Mouse (Mus musculus) frontal cortex, postnatal 10 days (tissue): ENCODE data around the gene Sema5a.

Source experiments
- DNase-seq, 2 experiments: peaks; one replicate each; pipeline ENCODE4 v3.0.0; 2022; ENCODE audit warnings: low spot score in 2 of 2, mixed read lengths in 1 of 2

Gene Sema5a

DNA sequence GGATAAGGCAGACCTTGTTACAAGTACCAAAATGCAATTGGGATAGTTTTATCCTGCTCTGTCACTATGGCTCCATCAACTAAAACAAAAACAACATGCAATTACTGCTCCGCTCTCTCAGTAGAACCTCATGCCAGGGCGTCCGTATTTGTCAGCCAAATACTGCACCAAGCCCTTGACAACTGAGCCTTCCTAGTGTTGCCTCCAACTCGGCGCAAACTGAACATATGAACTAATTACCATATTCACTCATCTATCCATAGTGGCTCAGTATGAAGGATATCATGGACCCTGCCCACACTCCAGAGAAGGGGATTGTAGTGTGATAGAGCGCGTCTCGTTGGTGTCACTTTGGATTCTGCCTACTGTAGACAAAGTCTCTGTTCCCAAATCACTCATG lies 389.1 kb downstream of the Sema5a start:
- DNase-seq: no peak

DNA sequence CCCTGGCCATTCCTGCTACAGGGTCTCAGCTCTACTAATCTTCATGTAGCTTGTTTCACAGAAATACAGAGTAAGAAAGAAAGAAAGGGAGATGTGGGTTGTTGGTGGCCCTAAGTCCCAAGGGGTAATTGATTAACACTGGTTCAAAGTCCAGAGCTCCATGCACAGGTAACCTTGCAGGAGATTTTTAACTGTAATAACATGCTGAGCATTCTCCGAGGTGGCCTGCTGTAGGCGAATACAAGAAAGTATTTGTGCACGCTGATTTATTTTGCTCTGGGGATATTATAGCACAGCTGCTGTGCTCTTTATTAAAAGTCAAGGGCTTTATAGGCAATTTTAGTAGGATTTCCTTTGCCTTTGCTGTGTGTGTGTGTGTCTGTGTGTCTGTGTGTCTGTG lies 393.3 kb downstream of the Sema5a start:
- no peak for DNase-seq

DNA sequence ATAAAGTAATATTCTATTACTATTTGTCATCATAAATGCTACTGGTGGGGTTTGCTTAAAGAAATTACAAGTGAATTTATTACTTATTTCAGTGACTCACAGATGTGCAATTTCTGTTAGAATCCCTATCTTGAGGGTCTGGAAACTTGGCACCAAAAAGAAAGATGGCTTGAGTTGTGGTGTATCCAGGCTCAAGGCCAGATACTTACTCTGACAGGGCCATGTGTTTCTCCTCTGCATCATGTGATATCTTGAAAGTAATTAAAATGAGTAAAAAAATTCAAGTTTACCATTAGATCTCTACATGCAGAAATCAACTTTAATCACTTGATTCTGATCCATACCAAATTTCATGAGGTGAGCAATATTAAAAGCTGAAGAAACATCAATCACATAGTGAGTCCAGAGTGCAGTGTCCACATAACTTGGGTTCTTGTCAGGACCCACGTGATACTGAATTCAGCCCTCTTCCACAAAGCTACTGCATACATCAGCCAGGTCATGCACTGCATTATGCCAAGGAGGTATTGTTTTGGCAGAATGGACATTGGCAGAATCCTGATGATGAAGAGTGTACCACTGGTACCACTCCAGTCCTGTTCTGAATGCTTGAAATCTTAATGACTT lies 402.6 kb downstream of the Sema5a start:
- no peak for DNase-seq

DNA sequence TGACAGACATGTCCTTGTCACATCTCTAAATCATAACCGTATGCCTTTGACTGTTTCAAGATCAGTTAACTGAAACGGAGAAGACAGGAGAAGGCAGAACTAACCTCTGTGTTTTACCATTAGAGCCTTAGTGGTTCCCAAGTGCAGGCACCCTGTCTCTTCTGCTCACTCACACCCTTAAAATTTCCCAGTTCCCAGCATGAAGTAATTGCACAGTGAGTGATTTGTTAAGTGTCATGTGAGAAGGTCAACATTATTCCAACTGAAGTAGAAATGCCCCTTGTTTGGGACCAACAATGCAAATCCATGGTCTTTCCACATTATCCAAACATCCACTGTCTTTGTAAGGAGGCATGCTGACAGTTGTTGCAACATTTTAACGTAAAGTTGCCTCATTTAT lies 409.4 kb downstream of the Sema5a start:
- DNase-seq: no peak

DNA sequence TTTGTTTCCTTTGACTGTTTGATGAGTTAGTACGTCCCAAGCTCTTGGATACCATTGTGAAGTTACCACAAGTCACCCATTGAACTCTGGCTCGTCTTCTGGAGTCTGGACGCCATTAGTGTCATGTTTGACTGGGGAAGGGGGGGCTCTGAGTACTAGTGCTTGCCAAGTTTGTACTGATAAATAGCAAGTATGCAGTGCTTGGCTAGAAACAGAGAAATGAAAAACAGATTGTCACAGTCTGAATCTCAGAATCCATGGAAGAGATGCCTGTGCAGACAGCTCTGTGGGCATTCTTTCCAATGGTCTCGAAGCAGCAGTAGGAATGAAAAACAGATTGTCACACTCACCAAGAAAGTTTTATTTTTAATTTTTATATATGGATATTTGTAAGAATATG lies 411.4 kb downstream of the Sema5a start:
- DNase-seq: no peak

DNA sequence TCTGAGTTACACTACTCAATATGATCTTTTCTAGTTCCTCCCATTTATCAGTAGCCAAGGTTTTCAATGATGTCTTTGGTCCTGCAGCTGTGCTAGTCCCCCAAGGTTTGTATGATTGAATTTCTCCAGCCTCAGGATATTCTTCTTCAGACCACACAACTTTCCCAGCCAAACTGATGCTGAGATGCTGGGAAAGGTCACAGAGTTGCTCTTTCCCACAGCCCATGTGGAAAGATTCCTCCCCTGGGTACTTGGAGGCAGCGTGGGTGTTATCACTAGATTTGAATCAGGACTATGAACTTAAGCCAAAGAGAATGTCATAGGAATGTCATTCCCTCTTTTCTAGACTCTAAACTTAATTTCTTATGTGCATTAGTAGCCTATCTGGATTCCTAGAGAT lies 431.8 kb downstream of the Sema5a start:
- DNase-seq: no peak

DNA sequence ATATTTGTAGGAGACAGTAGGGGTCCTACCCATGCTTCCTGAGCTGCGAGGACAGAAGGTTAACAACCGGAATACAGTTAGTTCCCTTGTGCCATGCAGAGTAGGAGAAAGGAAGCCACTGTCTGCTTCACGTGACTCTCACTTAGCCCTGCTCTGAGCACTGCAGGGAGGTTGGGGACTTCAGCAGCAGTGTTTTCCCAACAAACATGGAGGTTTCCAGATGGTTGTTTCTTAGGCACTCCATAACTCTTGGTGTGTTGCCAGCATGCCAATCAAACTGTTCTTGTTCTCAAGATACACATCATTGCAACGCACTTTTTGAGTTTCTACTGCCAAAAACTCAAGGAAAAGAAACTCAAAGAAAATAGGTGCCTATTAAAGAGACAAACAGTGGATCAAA lies 440.5 kb downstream of the Sema5a start:
- no peak for DNase-seq

DNA sequence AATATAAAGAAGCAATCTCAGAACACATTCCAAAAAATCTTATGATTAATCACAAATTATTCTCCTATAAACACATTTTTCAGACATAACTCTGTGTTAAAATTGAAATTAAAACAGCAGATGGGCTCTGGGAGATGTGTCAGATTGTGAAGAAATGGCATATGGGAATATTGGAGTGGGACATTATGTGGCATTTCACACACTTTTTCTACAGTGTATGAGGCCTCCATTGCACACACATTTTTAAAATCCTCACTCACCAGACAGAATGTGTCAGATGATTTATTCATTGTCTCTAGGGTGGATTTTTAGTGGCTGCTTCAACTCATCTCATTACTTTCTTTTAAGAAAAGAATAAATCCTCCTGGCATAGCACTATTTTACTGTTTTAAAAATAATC lies 446.4 kb downstream of the Sema5a start:
- no peak for DNase-seq

DNA sequence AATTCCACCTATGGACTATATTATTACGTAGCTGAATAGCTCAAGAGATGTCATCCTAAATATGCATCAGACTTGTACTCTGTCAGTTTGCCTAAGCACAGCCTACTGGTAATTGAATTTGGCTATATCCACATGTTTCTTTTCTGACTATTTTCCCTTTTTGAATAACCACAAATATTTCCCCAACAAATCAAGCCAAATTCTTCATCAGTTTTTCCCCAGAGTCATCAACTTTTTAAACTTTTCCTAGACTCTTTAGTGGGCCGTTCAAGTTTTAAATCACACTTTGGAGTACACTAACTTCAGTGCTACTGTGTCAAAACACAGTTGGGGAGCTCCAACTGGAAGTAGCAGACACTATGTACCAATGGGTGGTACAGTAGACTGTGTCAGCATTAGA lies 448.4 kb downstream of the Sema5a start:
- no peak for DNase-seq

DNA sequence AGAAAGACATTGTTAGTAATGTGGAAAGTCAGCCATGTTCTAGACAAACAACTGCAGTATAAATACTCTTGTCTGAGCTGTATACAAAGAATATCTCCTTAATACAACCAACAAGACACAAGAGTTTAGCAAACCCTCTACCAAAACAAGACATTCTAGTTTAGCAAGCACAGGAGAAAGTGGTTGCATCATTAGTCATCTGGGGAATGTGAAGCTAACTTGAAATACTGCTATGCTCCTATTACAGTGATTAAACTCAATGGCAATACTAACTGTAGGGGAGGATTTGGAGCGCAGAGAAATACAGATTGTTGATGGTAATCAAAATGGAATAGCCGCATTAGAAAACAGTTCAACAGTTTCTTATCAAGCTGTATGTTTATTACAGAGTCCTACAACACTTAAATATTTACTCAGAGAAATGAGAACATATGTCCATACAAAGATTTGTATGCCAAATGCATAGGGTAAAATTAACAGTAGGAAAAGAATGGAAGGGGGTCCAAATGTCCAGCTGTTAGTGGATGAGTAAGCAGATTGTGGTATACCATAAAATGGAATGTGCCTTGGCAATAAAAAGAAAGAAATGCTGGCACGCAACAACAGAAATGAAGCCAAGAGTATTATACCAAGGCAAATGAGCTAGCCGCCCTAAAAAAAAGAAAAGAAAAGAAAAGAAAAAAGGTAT lies 472.8 kb downstream of the Sema5a start:
- DNase-seq: no peak

DNA sequence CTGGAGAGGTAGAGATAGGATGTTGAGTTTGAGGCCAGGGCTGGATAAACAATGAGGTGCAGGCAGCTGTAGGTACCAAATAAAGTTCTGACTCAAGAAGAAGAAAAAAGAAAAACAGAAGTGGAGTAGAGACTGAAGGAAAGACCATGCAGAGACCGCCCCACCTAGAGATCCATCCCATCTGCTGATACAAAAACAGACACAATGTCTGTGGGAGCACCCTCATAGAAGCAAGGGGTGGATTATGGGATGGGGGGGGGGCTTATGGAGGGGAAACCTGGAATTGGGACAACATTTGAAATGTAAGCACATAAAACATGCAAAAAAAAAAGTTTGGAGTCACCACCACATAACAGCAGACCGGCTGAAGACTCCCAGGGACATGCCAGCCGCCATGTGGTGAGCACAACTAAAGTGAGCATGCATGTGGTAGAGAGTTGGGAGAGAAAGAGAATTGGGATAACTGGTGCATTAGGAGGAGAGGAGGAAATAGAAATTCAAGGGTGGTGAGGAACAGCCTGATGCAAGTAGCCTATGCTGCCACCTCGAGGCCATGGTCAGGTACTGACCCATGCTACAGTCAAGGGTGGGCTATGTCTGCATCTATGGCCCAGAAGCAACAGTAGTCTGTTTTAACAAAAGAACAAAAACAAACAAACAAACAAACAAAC lies 473.8 kb downstream of the Sema5a start:
- peak; percentile 31 to 51 for DNase-seq

DNA sequence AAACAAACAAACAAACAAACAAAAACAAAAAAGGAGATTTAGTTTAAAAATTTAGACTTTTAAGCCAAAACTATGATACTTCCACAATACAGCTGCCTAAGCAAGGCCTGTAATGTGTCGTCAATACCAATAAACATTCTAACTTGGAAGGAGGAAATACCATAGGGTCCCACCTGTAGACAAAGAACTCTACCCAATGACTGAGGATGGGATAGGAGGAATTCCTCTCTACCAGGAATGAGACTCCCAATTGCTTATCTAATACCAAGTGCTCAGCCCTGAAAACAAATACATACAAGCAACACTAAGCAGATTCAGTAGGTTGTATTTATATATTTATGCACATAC lies 474.3 kb downstream of the Sema5a start:
- no peak for DNase-seq

DNA sequence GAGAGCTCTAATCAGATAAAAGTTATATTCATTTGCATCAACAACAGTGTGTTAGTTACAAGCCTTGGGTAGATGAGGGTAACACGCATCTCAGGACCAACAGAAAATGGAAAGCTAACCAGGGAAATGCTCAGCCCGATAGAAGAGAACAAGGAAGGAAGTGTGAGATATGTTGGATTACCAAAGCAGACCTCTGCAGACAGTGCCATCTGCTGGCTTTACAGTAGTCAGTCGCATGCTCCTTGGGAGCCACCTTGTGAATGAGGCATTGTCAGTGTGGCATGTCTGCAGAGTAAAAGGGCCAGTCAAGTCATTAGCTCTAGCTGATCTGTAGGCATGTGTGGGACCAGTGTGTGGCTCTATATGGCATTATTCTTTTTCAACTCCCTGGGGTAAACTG lies 486.2 kb downstream of the Sema5a start:
- peak; percentile 8 to 44 for DNase-seq
